Mouse (Mus musculus) liver, postnatal 0 days (tissue): Measurements from ENCODE around the gene Zfp668.

ENCODE experiments used
- CTCF ChIP-seq: sonication (generic); IDR thresholded peaks from 2 replicates; pipeline ENCODE4 v1.5.1; 2016; ENCODE audit warnings: antibody characterized with exemption, low read depth
- EP300 ChIP-seq: IDR thresholded peaks from 2 replicates; pipeline ENCODE4 v1.6.1; 2016; ENCODE audit warnings: antibody characterized with exemption, low read depth, mild to moderate bottlenecking

GRCm38 (mm10) chr7:127915293-127915692 is 38.7 kb upstream of the Zfp668 start:
- TF ChIP-seq CTCF (no peak), EP300 (no peak)
